Mouse (Mus musculus) kidney, embryonic 14.5 days (tissue): ENCODE measurements around the gene Mgme1. TPM values are rescaled to one million over a fixed set of nuclear protein-coding genes. Genes with fewer than 3 reads are reported as not detected.

Source experiments
- ATAC-seq: fragments of 200-750 bp; cut with Nextera tagmentation; 2 replicates; pipeline ENCODE4 v1.8.0; 2017; ENCODE audit warnings: moderate number of reproducible peaks, mild to moderate bottlenecking, moderate TSS enrichment, moderate library complexity; ENCODE audit not compliant: low FRiP score, low TSS enrichment
- H3K27ac ChIP-seq: fragments of 300-500 bp; sonication (generic); 2 replicates; pipeline ENCODE4 v1.5.1; 2014; ENCODE audit warnings: low read depth, mild to moderate bottlenecking, low read length, moderate library complexity, mixed read lengths
- H3K27me3 ChIP-seq: fragments of 300-500 bp; sonication (generic); 2 replicates; pipeline ENCODE4 v1.6.1; 2014; ENCODE audit warnings: mild to moderate bottlenecking, low read length; ENCODE audit not compliant: control insufficient read depth, insufficient read depth
- H3K36me3 ChIP-seq: fragments of 300-500 bp; sonication (generic); 2 replicates; pipeline ENCODE4 v1.6.1; 2014; ENCODE audit warnings: low read length, mixed read lengths; ENCODE audit not compliant: control insufficient read depth, insufficient read depth
- H3K4me1 ChIP-seq: fragments of 300-500 bp; sonication (generic); 2 replicates; pipeline ENCODE4 v1.6.1; 2014; ENCODE audit warnings: low read length, mixed read lengths; ENCODE audit not compliant: control insufficient read depth, insufficient read depth
- H3K4me2 ChIP-seq: fragments of 300-500 bp; sonication (generic); replicated peaks from 2 replicates; pipeline ENCODE4 v1.6.1; 2014; ENCODE audit warnings: low read depth, mild to moderate bottlenecking, low read length
- H3K4me3 ChIP-seq: fragments of 300-500 bp; sonication (generic); 2 replicates; pipeline ENCODE4 v1.5.1; 2014; ENCODE audit warnings: mild to moderate bottlenecking, low read length
- H3K9ac ChIP-seq: fragments of 300-500 bp; sonication (generic); 2 replicates; pipeline ENCODE4 v1.6.1; 2014; ENCODE audit warnings: low read depth, mild to moderate bottlenecking, low read length, moderate library complexity
- H3K9me3 ChIP-seq: fragments of 300-500 bp; sonication (generic); 2 replicates; pipeline ENCODE4 v1.6.1; 2016; ENCODE audit warnings: low read length; ENCODE audit not compliant: control insufficient read depth
- WGBS: fragments of 180-500 bp; shearing (Covaris S2); extraction: QIAGEN DNeasy Blood & Tissue Kit; methylation state at CpG from one replicate; pipeline ENCODE4 v1.1.7; 2014; 5-methylcytosine and 5-hydroxymethylcytosine counted together
- polyA plus RNA-seq: library from polyadenylated mRNA; unstranded; fragments of >200 nt; fragmentation: Nextera tagmentation; extraction: Ambion mirVana; gene quantifications from 2 replicates; pipeline ENCODE4 v1.2.1, GENCODE M21; 2014

The Mgme1 gene
- polyA plus RNA-seq, 1 experiment from 2014 or later, result 21.9 TPM

DNA sequence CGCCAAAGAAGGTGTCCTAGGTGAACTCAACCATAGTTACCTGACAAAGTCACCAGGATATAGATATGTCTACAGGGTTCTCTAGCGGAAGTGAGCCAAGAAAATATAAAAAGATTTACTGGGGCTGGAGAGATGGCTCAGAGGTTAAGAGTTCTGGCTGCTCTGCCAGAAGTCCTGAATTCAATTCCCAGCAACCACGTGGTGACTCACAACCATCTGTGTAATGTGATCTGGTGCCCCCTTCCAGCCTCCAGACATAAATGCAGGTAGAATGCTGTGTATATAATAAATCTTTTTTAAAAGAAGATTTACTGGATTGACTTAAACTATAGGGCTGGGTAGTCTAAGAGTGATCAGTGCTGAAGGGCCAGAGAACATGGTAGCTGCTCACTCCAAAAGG lies 11.0 kb downstream of the Mgme1 start:
- no peak for ATAC-seq
- Histone ChIP-seq H3K9ac (no peak overlapping the region), H3K27me3 (no peaks in the 10 kb centered on the region), H3K27ac (no peak overlapping the region), H3K9me3 (no peaks in the 10 kb centered on the region), H3K4me1 (peaks cover 3% of the 10 kb centered on the region), H3K36me3 (peaks cover 25% of the 10 kb centered on the region), H3K4me3 (no peak overlapping the region), H3K4me2 (no peak overlapping the region)
- 55% methylated on average over 3 of the region's 3 CpGs for WGBS

GRCm38 (mm10) chr2:144290321-144290720 lies 19.9 kb downstream of the Mgme1 start:
- Histone ChIP-seq H3K4me2 (no peak overlapping the region), H3K9me3 (no peaks in the 10 kb centered on the region), H3K4me3 (no peak overlapping the region), H3K36me3 (no peaks in the 10 kb centered on the region), H3K27me3 (no peaks in the 10 kb centered on the region), H3K27ac (no peak overlapping the region), H3K9ac (no peak overlapping the region), H3K4me1 (no peaks in the 10 kb centered on the region)
- 66% methylated on average over 7 of the region's 7 CpGs for WGBS
- no peak for ATAC-seq

DNA sequence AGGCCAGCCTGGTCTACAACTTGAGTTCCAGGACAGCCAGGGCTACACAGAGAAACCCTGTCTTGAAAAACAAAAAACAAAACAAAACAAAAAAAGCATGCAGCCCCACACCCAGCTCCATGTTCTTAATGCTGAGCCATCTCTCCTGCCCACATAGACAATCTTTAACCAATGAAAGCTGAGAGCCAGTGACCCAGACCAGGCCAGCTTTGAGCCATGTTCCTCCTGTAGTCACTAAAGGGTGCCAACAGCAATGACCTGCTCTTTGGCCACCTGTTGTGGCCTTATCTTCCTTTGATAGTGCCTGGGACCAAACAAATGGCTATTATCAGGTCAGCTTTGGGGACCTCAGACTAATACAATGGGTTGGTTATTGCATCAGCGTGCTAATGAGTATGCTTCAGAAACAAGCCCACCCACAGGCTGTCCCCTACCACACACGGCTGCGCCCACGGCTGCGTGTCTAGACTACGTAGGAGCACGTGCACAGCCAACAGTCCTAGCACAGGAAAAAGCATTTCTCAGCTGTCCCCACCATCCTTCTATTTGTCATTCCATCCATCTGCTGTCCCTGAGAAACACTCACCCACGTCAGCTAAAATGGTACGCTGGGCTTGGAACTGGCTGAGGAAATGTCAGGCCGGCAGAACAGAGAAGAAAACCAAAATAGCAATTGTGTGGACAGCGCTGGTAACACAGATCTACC lies 21.3 kb downstream of the Mgme1 start:
- WGBS, result 78% methylated on average over 11 of the region's 11 CpGs
- no peak overlapping the region for H3K9ac ChIP-seq
- no peaks in the 10 kb centered on the region for H3K36me3 ChIP-seq
- no peak for ATAC-seq
- no peak overlapping the region for H3K4me2 ChIP-seq
- no peaks in the 10 kb centered on the region for H3K4me1 ChIP-seq
- H3K27me3 ChIP-seq, result no peaks in the 10 kb centered on the region
- no peak overlapping the region for H3K4me3 ChIP-seq
- H3K27ac ChIP-seq, result no peak overlapping the region
- no peaks in the 10 kb centered on the region for H3K9me3 ChIP-seq

- Histone ChIP-seq H3K4me1 (0 out of 2 replicates have a peak, but pooled peaks cover 3% of the 10 kb centered on the region), H3K9ac (no peak overlapping the region), H3K27ac (no peak overlapping the region), H3K4me2 (no peak overlapping the region), H3K9me3 (no peaks in the 10 kb centered on the region), H3K4me3 (no peak overlapping the region), H3K36me3 (no peaks in the 10 kb centered on the region), H3K27me3 (no peaks in the 10 kb centered on the region)
- 70% methylated on average over 9 of the region's 9 CpGs for WGBS
- no peak for ATAC-seq
Measured at GRCm38 (mm10) chr2:144295145-144295735, 24.8 kb downstream of the Mgme1 start.

GRCm38 (mm10) chr2:144299749-144300669 lies 29.5 kb downstream of the Mgme1 start:
- H3K27me3 ChIP-seq, result no peaks in the 10 kb centered on the region
- H3K36me3 ChIP-seq, result no peaks in the 10 kb centered on the region
- no peak overlapping the region for H3K9ac ChIP-seq
- ATAC-seq, result no peak
- WGBS, result 35% methylated on average over 9 of the region's 9 CpGs
- H3K27ac ChIP-seq, result no peak overlapping the region
- no peaks in the 10 kb centered on the region for H3K9me3 ChIP-seq
- H3K4me1 ChIP-seq, result 0 out of 2 replicates have a peak, but pooled peaks cover 5% of the 10 kb centered on the region
- H3K4me3 ChIP-seq, result no peak overlapping the region
- no peak overlapping the region for H3K4me2 ChIP-seq

- Histone ChIP-seq H3K27me3 (no peaks in the 10 kb centered on the region), H3K4me3 (no peak overlapping the region), H3K9me3 (no peaks in the 10 kb centered on the region), H3K36me3 (no peaks in the 10 kb centered on the region), H3K4me1 (0 out of 2 replicates have a peak, but pooled peaks cover 5% of the 10 kb centered on the region), H3K9ac (no peak overlapping the region), H3K27ac (no peak overlapping the region), H3K4me2 (no peak overlapping the region)
- ATAC-seq, result no peak
- WGBS, result 95% methylated on average over 11 of the region's 11 CpGs
Measured at GRCm38 (mm10) chr2:144301101-144301500, 30.6 kb downstream of the Mgme1 start.

GRCm38 (mm10) chr2:144305721-144306294 lies 35.3 kb downstream of the Mgme1 start:
- Histone ChIP-seq H3K4me2 (no peak overlapping the region), H3K9me3 (no peaks in the 10 kb centered on the region), H3K9ac (no peak overlapping the region), H3K4me1 (no peaks in the 10 kb centered on the region), H3K36me3 (no peaks in the 10 kb centered on the region), H3K27me3 (no peaks in the 10 kb centered on the region), H3K4me3 (no peak overlapping the region), H3K27ac (no peak overlapping the region)
- ATAC-seq, result no peak
- 65% methylated on average over 18 of the region's 18 CpGs for WGBS

DNA sequence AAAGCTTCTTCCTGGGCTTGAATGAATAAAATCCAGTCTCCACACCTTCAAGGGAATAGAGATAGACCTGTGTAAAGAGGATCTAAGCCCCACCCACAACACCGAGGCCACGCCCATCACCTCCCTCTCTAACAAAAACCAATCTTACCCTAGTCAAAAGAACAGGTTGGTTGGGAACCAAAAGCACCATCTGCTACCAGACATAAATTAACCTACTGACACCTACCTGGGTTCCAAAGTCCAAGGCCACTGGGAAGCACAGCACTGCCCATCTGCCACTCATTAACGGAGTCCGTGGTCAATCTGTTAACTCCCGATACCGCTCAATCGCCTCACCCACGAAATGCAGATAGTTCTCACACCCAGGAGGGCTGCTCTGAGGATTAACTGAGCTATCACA lies 38.1 kb downstream of the Mgme1 start:
- H3K4me2 ChIP-seq, result no peak overlapping the region
- H3K36me3 ChIP-seq, result no peaks in the 10 kb centered on the region
- no peaks in the 10 kb centered on the region for H3K4me1 ChIP-seq
- H3K27me3 ChIP-seq, result no peaks in the 10 kb centered on the region
- H3K4me3 ChIP-seq, result no peak overlapping the region
- no peak overlapping the region for H3K9ac ChIP-seq
- 64% methylated on average over 8 of the region's 8 CpGs for WGBS
- H3K9me3 ChIP-seq, result no peaks in the 10 kb centered on the region
- ATAC-seq, result no peak; the same call in 1 of the 2 replicates
- no peak overlapping the region for H3K27ac ChIP-seq
